Mouse (Mus musculus): Measurements from ENCODE around the gene Bhlhe40.

DNA sequence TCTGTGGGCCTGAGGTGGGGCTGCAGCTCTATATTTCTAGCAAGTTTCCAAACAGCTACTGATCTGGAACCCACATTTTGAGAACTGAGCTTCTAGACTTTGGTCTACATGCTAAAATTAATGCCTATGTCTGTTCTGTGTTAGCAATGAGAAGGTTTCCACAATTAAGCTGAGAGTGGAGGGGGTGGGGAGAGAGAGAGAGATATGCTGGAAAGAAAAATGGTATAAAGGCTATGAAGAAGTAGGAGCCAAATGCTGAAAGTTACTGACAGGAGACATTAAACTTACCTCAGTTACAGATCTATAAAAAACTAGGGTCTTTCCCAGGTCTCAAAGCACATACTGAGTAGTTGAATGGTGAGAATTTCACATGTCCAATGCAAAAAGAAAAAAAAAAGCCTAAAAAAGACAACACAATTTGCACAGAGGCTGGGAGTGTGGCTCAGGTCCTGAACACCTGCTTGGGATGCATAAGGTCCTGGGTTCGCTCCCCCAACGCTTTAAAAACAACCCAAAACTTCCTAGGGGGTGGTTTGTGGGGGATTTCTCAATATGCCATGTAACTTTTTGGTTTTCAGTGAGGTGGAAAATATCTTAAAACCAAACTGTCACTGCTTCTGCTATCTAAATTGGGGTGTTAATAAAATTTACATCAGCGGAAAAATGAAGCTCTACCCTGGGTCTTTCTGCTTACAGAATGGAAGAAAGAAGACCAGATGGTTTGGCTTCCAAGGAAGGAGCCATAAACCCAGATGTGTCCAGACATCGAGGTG lies 50.9 kb downstream of the Bhlhe40 start:
- TF ChIP-seq NELFE (IDR thresholded peaks at IDR 0.05; ENCODE audit: low read depth, low read length) (no peak), MAFK (IDR thresholded peaks at IDR 0.05; ENCODE audit: borderline replicate concordance, low read depth, low read length) (no peak), BHLHE40 (IDR thresholded peaks at IDR 0.05; ENCODE audit: borderline replicate concordance, low read depth, low read length) (no peak), ZC3H11A (IDR thresholded peaks at IDR 0.05; ENCODE audit: low read depth, low read length) (no peak), CTCF (IDR thresholded peaks at IDR 0.05 in 2 of 3, conservative IDR thresholded peaks at IDR 0.05 in 1 of 3; ENCODE audit: control insufficient read depth in 1 of 3, insufficient read depth in 1 of 3, low read depth in 2 of 3, low read length in 3 of 3, poor library complexity in 1 of 3, severe bottlenecking in 1 of 3) (no peak), POLR2AphosphoS5 (IDR thresholded peaks at IDR 0.05; ENCODE audit: borderline replicate concordance, low read depth, low read length) (no peak), GABPA (IDR thresholded peaks at IDR 0.05; ENCODE audit: low read depth, low read length) (no peak), GATA1 (IDR thresholded peaks at IDR 0.05; ENCODE audit: low read depth, low read length) (no peak), USF1 (IDR thresholded peaks at IDR 0.05; ENCODE audit: low read depth, low read length) (no peak), USF2 (IDR thresholded peaks at IDR 0.05; ENCODE audit: borderline replicate concordance in 1 of 2, insufficient read depth in 1 of 2, low read depth in 1 of 2, low read length in 2 of 2) (no peak), MAX (IDR thresholded peaks at IDR 0.05; ENCODE audit: low read length) (no peak), EP300 (IDR thresholded peaks at IDR 0.05; ENCODE audit: low read depth in 1 of 2, low read length in 2 of 2) (no peak), ZNF384 (IDR thresholded peaks at IDR 0.05; ENCODE audit: low read depth, low read length) (no peak), POLR2A (IDR thresholded peaks at IDR 0.05; ENCODE audit: control insufficient read depth in 1 of 2, insufficient read depth in 1 of 2, low read depth in 1 of 2, low read length in 2 of 2, poor library complexity in 1 of 2) (no peak)
